Mouse (Mus musculus): Measurements from ENCODE around the gene Ubqln4. TPM values are rescaled to one million over a fixed set of nuclear protein-coding genes. Genes with fewer than 3 reads are reported as not detected.

Ubqln4 gene
- polyA plus RNA-seq, 1 experiment from 2014 or later: 89.2 TPM

GRCm38 (mm10) chr3:88512141-88512895 lies 41.2 kb upstream of the Ubqln4 start:
- Histone ChIP-seq H3K4me3 (ENCODE audit: low read depth, low read length) (no peak overlapping the region), H3K36me3 (ENCODE audit: control insufficient read depth, insufficient read depth, low read length) (no peaks in the 10 kb centered on the region), H3K4me2 (ENCODE audit: low read depth, low read length, severe bottlenecking) (no peak overlapping the region), H3K9me3 (ENCODE audit: control insufficient read depth, low read length) (no peaks in the 10 kb centered on the region), H3K27me3 (ENCODE audit: control insufficient read depth, insufficient read depth, low read length) (no peaks in the 10 kb centered on the region), H3K27ac (ENCODE audit: low read depth, low read length) (no peak overlapping the region), H3K9ac (ENCODE audit: low read length) (peak overlapping the region; percentile 23; the same call in 1 of the 2 replicates), H3K4me1 (replicated peaks; ENCODE audit: control insufficient read depth, insufficient read depth, low read length) (peaks cover 27% of the 10 kb centered on the region)
- ATAC-seq (replicated peaks; ENCODE audit: low FRiP score): no peak
- 43% methylated on average over 6 of the region's 6 CpGs for WGBS
- DNase-seq (ENCODE audit: low spot score): no peak

GRCm38 (mm10) chr3:88512896-88513545 lies 40.5 kb upstream of the Ubqln4 start:
- 50% methylated on average over 12 of the region's 15 CpGs for WGBS
- no peak overlapping the region for H3K4me3 ChIP-seq (ENCODE audit: low read depth, low read length)

GRCm38 (mm10) chr3:88513546-88514115 lies 39.9 kb upstream of the Ubqln4 start:
- no peak overlapping the region for H3K4me2 ChIP-seq (ENCODE audit: low read depth, low read length, severe bottlenecking)
- ATAC-seq (replicated peaks; ENCODE audit: low FRiP score) (no peak), DNase-seq (ENCODE audit: low spot score) (no peak)
- H3K9me3 ChIP-seq (ENCODE audit: control insufficient read depth, low read length): no peaks in the 10 kb centered on the region
- 82% methylated on average over 7 of the region's 7 CpGs for WGBS
- no peaks in the 10 kb centered on the region for H3K27me3 ChIP-seq (ENCODE audit: control insufficient read depth, insufficient read depth, low read length)
- no peak overlapping the region for H3K9ac ChIP-seq (ENCODE audit: low read length)
- H3K36me3 ChIP-seq (ENCODE audit: control insufficient read depth, insufficient read depth, low read length): no peaks in the 10 kb centered on the region
- H3K4me1 ChIP-seq (replicated peaks; ENCODE audit: control insufficient read depth, insufficient read depth, low read length): peaks cover 27% of the 10 kb centered on the region
- no peak overlapping the region for H3K27ac ChIP-seq (ENCODE audit: low read depth, low read length)
- no peak overlapping the region for H3K4me3 ChIP-seq (ENCODE audit: low read depth, low read length)

More at GRCm38 (mm10) chr3:88512896-88513545, 40.5 kb upstream of the Ubqln4 start:
- peaks cover 27% of the 10 kb centered on the region for H3K4me1 ChIP-seq (replicated peaks; ENCODE audit: control insufficient read depth, insufficient read depth, low read length)
- H3K36me3 ChIP-seq (ENCODE audit: control insufficient read depth, insufficient read depth, low read length): no peaks in the 10 kb centered on the region
- no peaks in the 10 kb centered on the region for H3K9me3 ChIP-seq (ENCODE audit: control insufficient read depth, low read length)
- no peak overlapping the region for H3K27ac ChIP-seq (ENCODE audit: low read depth, low read length)
- peak overlapping the region; percentile 23; the same call in 1 of the 2 replicates for H3K9ac ChIP-seq (ENCODE audit: low read length)
- no peak overlapping the region for H3K4me2 ChIP-seq (ENCODE audit: low read depth, low read length, severe bottlenecking)
- DNase-seq (ENCODE audit: low spot score): no peak
- no peaks in the 10 kb centered on the region for H3K27me3 ChIP-seq (ENCODE audit: control insufficient read depth, insufficient read depth, low read length)
- no peak for ATAC-seq (replicated peaks; ENCODE audit: low FRiP score)

- no peaks in the 10 kb centered on the region for H3K36me3 ChIP-seq (ENCODE audit: control insufficient read depth, insufficient read depth, low read length)
- WGBS: 84% methylated on average over 10 of the region's 10 CpGs
- no peak overlapping the region for H3K4me2 ChIP-seq (ENCODE audit: low read depth, low read length, severe bottlenecking)
- H3K4me1 ChIP-seq (replicated peaks; ENCODE audit: control insufficient read depth, insufficient read depth, low read length): peaks cover 22% of the 10 kb centered on the region
- ATAC-seq (replicated peaks; ENCODE audit: low FRiP score): no peak
- H3K27ac ChIP-seq (ENCODE audit: low read depth, low read length): no peak overlapping the region
- H3K9ac ChIP-seq (ENCODE audit: low read length): no peak overlapping the region
- no peak overlapping the region for H3K4me3 ChIP-seq (ENCODE audit: low read depth, low read length)
- DNase-seq (ENCODE audit: low spot score): no peak
- H3K9me3 ChIP-seq (ENCODE audit: control insufficient read depth, low read length): no peaks in the 10 kb centered on the region
- no peaks in the 10 kb centered on the region for H3K27me3 ChIP-seq (ENCODE audit: control insufficient read depth, insufficient read depth, low read length)
Measured at GRCm38 (mm10) chr3:88514231-88515094, 39.1 kb upstream of the Ubqln4 start.

GRCm38 (mm10) chr3:88515095-88515386 lies 38.5 kb upstream of the Ubqln4 start:
- Histone ChIP-seq H3K9ac (ENCODE audit: low read length) (no peak overlapping the region), H3K27me3 (ENCODE audit: control insufficient read depth, insufficient read depth, low read length) (no peaks in the 10 kb centered on the region), H3K4me3 (ENCODE audit: low read depth, low read length) (no peak overlapping the region), H3K4me1 (replicated peaks; ENCODE audit: control insufficient read depth, insufficient read depth, low read length) (peaks cover 21% of the 10 kb centered on the region), H3K27ac (ENCODE audit: low read depth, low read length) (no peak overlapping the region), H3K4me2 (ENCODE audit: low read depth, low read length, severe bottlenecking) (no peak overlapping the region), H3K36me3 (ENCODE audit: control insufficient read depth, insufficient read depth, low read length) (no peaks in the 10 kb centered on the region), H3K9me3 (ENCODE audit: control insufficient read depth, low read length) (no peaks in the 10 kb centered on the region)
- 97% methylated on average over 2 of the region's 2 CpGs for WGBS
- DNase-seq (ENCODE audit: low spot score) (no peak), ATAC-seq (replicated peaks; ENCODE audit: low FRiP score) (no peak)

- Histone ChIP-seq H3K4me2 (ENCODE audit: low read depth, low read length, severe bottlenecking) (no peak overlapping the region), H3K27me3 (ENCODE audit: control insufficient read depth, insufficient read depth, low read length) (no peaks in the 10 kb centered on the region), H3K27ac (ENCODE audit: low read depth, low read length) (no peak overlapping the region), H3K9ac (ENCODE audit: low read length) (no peak overlapping the region), H3K4me1 (replicated peaks; ENCODE audit: control insufficient read depth, insufficient read depth, low read length) (peaks cover 15% of the 10 kb centered on the region), H3K4me3 (ENCODE audit: low read depth, low read length) (no peak overlapping the region), H3K36me3 (ENCODE audit: control insufficient read depth, insufficient read depth, low read length) (no peaks in the 10 kb centered on the region), H3K9me3 (ENCODE audit: control insufficient read depth, low read length) (no peaks in the 10 kb centered on the region)
- no peak for DNase-seq (ENCODE audit: low spot score)
- 84% methylated on average over 2 of the region's 2 CpGs for WGBS
- ATAC-seq (replicated peaks; ENCODE audit: low FRiP score): no peak
Measured at GRCm38 (mm10) chr3:88516407-88516806, 37.2 kb upstream of the Ubqln4 start.

- Histone ChIP-seq H3K36me3 (ENCODE audit: control insufficient read depth, insufficient read depth, low read length) (no peaks in the 10 kb centered on the region), H3K9me3 (ENCODE audit: control insufficient read depth, low read length) (no peaks in the 10 kb centered on the region), H3K4me3 (ENCODE audit: low read depth, low read length) (no peak overlapping the region), H3K9ac (ENCODE audit: low read length) (no peak overlapping the region), H3K27me3 (ENCODE audit: control insufficient read depth, insufficient read depth, low read length) (no peaks in the 10 kb centered on the region), H3K27ac (ENCODE audit: low read depth, low read length) (no peak overlapping the region), H3K4me2 (ENCODE audit: low read depth, low read length, severe bottlenecking) (no peak overlapping the region), H3K4me1 (replicated peaks; ENCODE audit: control insufficient read depth, insufficient read depth, low read length) (no peaks in the 10 kb centered on the region; the same call in 1 of the 2 replicates)
- ATAC-seq (replicated peaks; ENCODE audit: low FRiP score) (no peak), DNase-seq (ENCODE audit: low spot score) (no peak)
- WGBS: 72% methylated on average over 4 of the region's 4 CpGs
Measured at GRCm38 (mm10) chr3:88518411-88518810, 35.1 kb upstream of the Ubqln4 start.

- Histone ChIP-seq H3K4me1 (replicated peaks; ENCODE audit: control insufficient read depth, insufficient read depth, low read length) (no peaks in the 10 kb centered on the region), H3K36me3 (ENCODE audit: control insufficient read depth, insufficient read depth, low read length) (peaks cover 3% of the 10 kb centered on the region; the same call in 1 of the 2 replicates), H3K27ac (ENCODE audit: low read depth, low read length) (no peak overlapping the region), H3K4me2 (ENCODE audit: low read depth, low read length, severe bottlenecking) (no peak overlapping the region), H3K9ac (ENCODE audit: low read length) (no peak overlapping the region), H3K27me3 (ENCODE audit: control insufficient read depth, insufficient read depth, low read length) (no peaks in the 10 kb centered on the region), H3K9me3 (ENCODE audit: control insufficient read depth, low read length) (no peaks in the 10 kb centered on the region), H3K4me3 (ENCODE audit: low read depth, low read length) (no peak overlapping the region)
- no peak for ATAC-seq (replicated peaks; ENCODE audit: low FRiP score)
- 78% methylated on average over 2 of the region's 2 CpGs for WGBS
- DNase-seq (ENCODE audit: low spot score): no peak
Measured at GRCm38 (mm10) chr3:88520078-88520477, 33.5 kb upstream of the Ubqln4 start.

Data from forebrain, embryonic 11.5 days (tissue).